Mouse (Mus musculus): ENCODE results near the gene Zfand4. TPM values are rescaled to one million over a fixed set of nuclear protein-coding genes. Genes with fewer than 3 reads are reported as not detected.
"Not testable (repeated sequence)": the region's sequence is repeated elsewhere in the genome, so short reads cannot be mapped to it uniquely, and the experiment has no call there.

The Zfand4 gene
- polyA plus RNA-seq, 1 experiment: 0.20 TPM

- TF ChIP-seq CTCF (conservative IDR thresholded peaks at IDR 0.05; ENCODE audit: insufficient read depth, insufficient read length, low read depth, low read length) (no peak), POLR2A (IDR thresholded peaks at IDR 0.05; ENCODE audit: low read depth, low read length) (no peak)
- DNase-seq: no peak
- H3K27ac ChIP-seq (ENCODE audit: insufficient read depth, low read depth, low read length): no peak overlapping the region
- no peak overlapping the region for H3K4me3 ChIP-seq (ENCODE audit: insufficient read depth, low read depth, low read length)
- H3K27me3 ChIP-seq (replicated peaks; ENCODE audit: control insufficient read depth, insufficient read depth, low read length): no peaks in the 10 kb centered on the region
- peaks cover 8% of the 10 kb centered on the region; the same call in 1 of the 2 replicates for H3K4me1 ChIP-seq (ENCODE audit: control insufficient read depth, insufficient read depth, low read length)
- no peaks in the 10 kb centered on the region for H3K36me3 ChIP-seq (ENCODE audit: control insufficient read depth, insufficient read depth, low read length)
- 74% methylated on average over 5 of the region's 5 CpGs for WGBS
These were observed 75.1 kb downstream of the Zfand4 start for GRCm38 (mm10) chr6:116339088-116339487.

DNA sequence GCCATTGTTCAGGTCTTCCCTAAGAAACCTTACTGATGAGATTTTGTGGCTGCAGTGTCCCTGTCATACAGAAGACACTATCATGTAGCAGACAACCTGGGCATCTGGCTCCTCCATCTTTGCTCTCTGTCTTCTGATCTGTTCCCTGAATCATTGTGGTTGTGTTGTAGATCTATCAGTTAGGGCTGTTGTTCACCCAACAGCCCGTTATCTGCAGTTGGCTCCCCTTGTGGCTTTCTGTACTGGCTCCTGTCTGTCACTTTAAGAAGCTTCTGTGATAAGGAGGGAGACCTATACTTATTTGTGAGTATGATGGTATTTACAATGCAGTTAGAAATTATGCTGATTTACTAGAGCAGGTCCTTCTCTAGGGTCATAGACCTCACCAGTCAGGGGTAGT is 76.5 kb downstream of the Zfand4 start:
- Histone ChIP-seq H3K27ac (ENCODE audit: insufficient read depth, low read depth, low read length) (no peak overlapping the region), H3K4me1 (ENCODE audit: control insufficient read depth, insufficient read depth, low read length) (peaks cover 8% of the 10 kb centered on the region; the same call in 1 of the 2 replicates), H3K4me3 (ENCODE audit: insufficient read depth, low read depth, low read length) (no peak overlapping the region), H3K36me3 (ENCODE audit: control insufficient read depth, insufficient read depth, low read length) (no peaks in the 10 kb centered on the region), H3K27me3 (replicated peaks; ENCODE audit: control insufficient read depth, insufficient read depth, low read length) (no peaks in the 10 kb centered on the region)
- no peak for DNase-seq
- 93% methylated on average over 1 of the region's 1 CpGs for WGBS
- TF ChIP-seq POLR2A (IDR thresholded peaks at IDR 0.05; ENCODE audit: low read depth, low read length) (no peak), CTCF (conservative IDR thresholded peaks at IDR 0.05; ENCODE audit: insufficient read depth, insufficient read length, low read depth, low read length) (no peak)

- Histone ChIP-seq H3K36me3 (ENCODE audit: control insufficient read depth, insufficient read depth, low read length) (no peaks in the 10 kb centered on the region), H3K4me3 (ENCODE audit: insufficient read depth, low read depth, low read length) (no peak overlapping the region), H3K27me3 (replicated peaks; ENCODE audit: control insufficient read depth, insufficient read depth, low read length) (no peaks in the 10 kb centered on the region), H3K4me1 (ENCODE audit: control insufficient read depth, insufficient read depth, low read length) (peaks cover 6% of the 10 kb centered on the region; the same call in 1 of the 2 replicates), H3K27ac (ENCODE audit: insufficient read depth, low read depth, low read length) (peak overlapping the region; percentile 50)
- DNase-seq: peak; percentile 79
- WGBS: 60% methylated on average over 2 of the region's 2 CpGs
- TF ChIP-seq POLR2A (IDR thresholded peaks at IDR 0.05; ENCODE audit: low read depth, low read length): no peak
- TF ChIP-seq CTCF (conservative IDR thresholded peaks at IDR 0.05; ENCODE audit: insufficient read depth, insufficient read length, low read depth, low read length): no peak
These were observed 83.9 kb downstream of the Zfand4 start for GRCm38 (mm10) chr6:116347953-116348352.

GRCm38 (mm10) chr6:116349997-116350396 is 86.0 kb downstream of the Zfand4 start:
- 66% methylated on average over 3 of the region's 3 CpGs for WGBS
- TF ChIP-seq CTCF (conservative IDR thresholded peaks at IDR 0.05; ENCODE audit: insufficient read depth, insufficient read length, low read depth, low read length) (no peak), POLR2A (IDR thresholded peaks at IDR 0.05; ENCODE audit: low read depth, low read length) (no peak)
- Histone ChIP-seq H3K27ac (ENCODE audit: insufficient read depth, low read depth, low read length) (no peak overlapping the region), H3K4me3 (ENCODE audit: insufficient read depth, low read depth, low read length) (no peak overlapping the region), H3K4me1 (ENCODE audit: control insufficient read depth, insufficient read depth, low read length) (peaks cover 6% of the 10 kb centered on the region; the same call in 1 of the 2 replicates), H3K27me3 (replicated peaks; ENCODE audit: control insufficient read depth, insufficient read depth, low read length) (no peaks in the 10 kb centered on the region), H3K36me3 (ENCODE audit: control insufficient read depth, insufficient read depth, low read length) (no peaks in the 10 kb centered on the region)
- DNase-seq: no peak

- Histone ChIP-seq H3K27ac (ENCODE audit: insufficient read depth, low read depth, low read length) (no peak overlapping the region), H3K27me3 (replicated peaks; ENCODE audit: control insufficient read depth, insufficient read depth, low read length) (no peaks in the 10 kb centered on the region), H3K4me3 (ENCODE audit: insufficient read depth, low read depth, low read length) (no peak overlapping the region), H3K4me1 (ENCODE audit: control insufficient read depth, insufficient read depth, low read length) (peaks cover 6% of the 10 kb centered on the region; the same call in 1 of the 2 replicates), H3K36me3 (ENCODE audit: control insufficient read depth, insufficient read depth, low read length) (no peaks in the 10 kb centered on the region)
- TF ChIP-seq CTCF (conservative IDR thresholded peaks at IDR 0.05; ENCODE audit: insufficient read depth, insufficient read length, low read depth, low read length) (no peak), POLR2A (IDR thresholded peaks at IDR 0.05; ENCODE audit: low read depth, low read length) (no peak)
- WGBS: 89% methylated on average over 6 of the region's 6 CpGs
- DNase-seq: no peak
These were observed 86.6 kb downstream of the Zfand4 start for GRCm38 (mm10) chr6:116350643-116351042.

- TF ChIP-seq POLR2A (IDR thresholded peaks at IDR 0.05; ENCODE audit: low read depth, low read length) (no peak), CTCF (conservative IDR thresholded peaks at IDR 0.05; ENCODE audit: insufficient read depth, insufficient read length, low read depth, low read length) (no peak)
- Histone ChIP-seq H3K4me1 (ENCODE audit: control insufficient read depth, insufficient read depth, low read length) (peaks cover 6% of the 10 kb centered on the region; the same call in 1 of the 2 replicates), H3K27ac (ENCODE audit: insufficient read depth, low read depth, low read length) (no peak overlapping the region), H3K4me3 (ENCODE audit: insufficient read depth, low read depth, low read length) (no peak overlapping the region), H3K27me3 (replicated peaks; ENCODE audit: control insufficient read depth, insufficient read depth, low read length) (no peaks in the 10 kb centered on the region), H3K36me3 (ENCODE audit: control insufficient read depth, insufficient read depth, low read length) (no peaks in the 10 kb centered on the region)
- no peak for DNase-seq
- 87% methylated on average over 4 of the region's 4 CpGs for WGBS
These were observed 87.5 kb downstream of the Zfand4 start for GRCm38 (mm10) chr6:116351534-116351933.

DNA sequence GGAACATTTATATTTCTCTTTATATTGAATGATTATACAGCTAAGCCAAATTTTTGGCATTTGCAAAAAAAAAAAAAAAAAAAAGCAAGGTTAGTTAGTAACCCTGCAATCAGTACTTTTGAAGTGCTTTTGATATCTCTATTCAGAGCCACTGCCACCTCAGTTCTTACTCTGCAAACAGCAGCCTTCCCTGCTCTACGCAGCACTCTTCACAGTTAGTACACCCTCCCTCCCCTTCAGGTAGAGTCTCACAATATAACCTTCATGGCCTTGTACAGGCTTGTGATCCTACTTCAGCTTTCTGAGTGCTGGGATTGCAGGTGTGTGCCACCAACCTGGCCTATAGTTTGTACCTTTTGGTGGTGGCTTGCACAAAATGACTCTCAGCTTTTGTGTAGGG is 89.4 kb downstream of the Zfand4 start:
- WGBS: 88% methylated on average over 1 of the region's 1 CpGs
- peaks cover 8% of the 10 kb centered on the region; the same call in 1 of the 2 replicates for H3K4me1 ChIP-seq (ENCODE audit: control insufficient read depth, insufficient read depth, low read length)
- H3K36me3 ChIP-seq (ENCODE audit: control insufficient read depth, insufficient read depth, low read length): no peaks in the 10 kb centered on the region
- no peak overlapping the region for H3K27ac ChIP-seq (ENCODE audit: insufficient read depth, low read depth, low read length)
- TF ChIP-seq CTCF (conservative IDR thresholded peaks at IDR 0.05; ENCODE audit: insufficient read depth, insufficient read length, low read depth, low read length): no peak
- TF ChIP-seq POLR2A (IDR thresholded peaks at IDR 0.05; ENCODE audit: low read depth, low read length): no peak
- H3K4me3 ChIP-seq (ENCODE audit: insufficient read depth, low read depth, low read length): no peak overlapping the region
- no peak for DNase-seq
- H3K27me3 ChIP-seq (replicated peaks; ENCODE audit: control insufficient read depth, insufficient read depth, low read length): no peaks in the 10 kb centered on the region

- H3K27ac ChIP-seq (ENCODE audit: insufficient read depth, low read depth, low read length); H3K4me3 ChIP-seq (ENCODE audit: insufficient read depth, low read depth, low read length): not testable (repeated sequence)
- WGBS: 70% methylated on average over 8 of the region's 8 CpGs
These were observed 92.4 kb downstream of the Zfand4 start for GRCm38 (mm10) chr6:116356311-116356947.

More at GRCm38 (mm10) chr6:116356311-116356947, 92.4 kb downstream of the Zfand4 start:
- not testable (repeated sequence) for DNase-seq; H3K4me1 ChIP-seq (ENCODE audit: control insufficient read depth, insufficient read depth, low read length); H3K36me3 ChIP-seq (ENCODE audit: control insufficient read depth, insufficient read depth, low read length); H3K27me3 ChIP-seq (replicated peaks; ENCODE audit: control insufficient read depth, insufficient read depth, low read length)
